Mouse (Mus musculus): ENCODE measurements around the gene Pglyrp1.
"Not testable (repeated sequence)": the region's sequence is repeated elsewhere in the genome, so short reads cannot be mapped to it uniquely, and the experiment has no call there.

Pglyrp1 gene

GRCm38 (mm10) chr7:18871031-18871430 is at the start of gene Pglyrp1:
Pglyrp1 (plus strand) TSS chr7:18871331.
- DNase-seq (ENCODE audit: low read depth, low spot score): not testable (repeated sequence)

- DNase-seq (ENCODE audit: low read depth, low spot score): no peak
Measured at GRCm38 (mm10) chr7:18821507-18821906, 49.6 kb upstream of the Pglyrp1 start, which contains the start of gene Psg17. Psg17 (minus strand) TSS chr7:18821607.

GRCm38 (mm10) chr7:18827792-18828546 is 43.2 kb upstream of the Pglyrp1 start:
- no peak for DNase-seq (ENCODE audit: low read depth, low spot score)

- DNase-seq (ENCODE audit: low read depth, low spot score): peak; percentile 13
Measured at GRCm38 (mm10) chr7:18828592-18828991, 42.5 kb upstream of the Pglyrp1 start.

- DNase-seq (ENCODE audit: low read depth, low spot score): no peak
Measured at GRCm38 (mm10) chr7:18829545-18829944, 41.6 kb upstream of the Pglyrp1 start.

- DNase-seq (ENCODE audit: low read depth, low spot score): no peak
Measured at GRCm38 (mm10) chr7:18832298-18832697, 38.8 kb upstream of the Pglyrp1 start.

- DNase-seq (ENCODE audit: low read depth, low spot score): no peak
Measured at GRCm38 (mm10) chr7:18839865-18840264, 31.3 kb upstream of the Pglyrp1 start, which contains the start of gene Mill2. Mill2 (plus strand) TSS chr7:18839966.

- peak; percentile 46 for DNase-seq (ENCODE audit: low read depth, low spot score)
Measured at GRCm38 (mm10) chr7:18840386-18841173, 30.6 kb upstream of the Pglyrp1 start.

GRCm38 (mm10) chr7:18841174-18841567 is 30.0 kb upstream of the Pglyrp1 start:
- no peak for DNase-seq (ENCODE audit: low read depth, low spot score)

- no peak for DNase-seq (ENCODE audit: low read depth, low spot score)
Measured at GRCm38 (mm10) chr7:18844811-18845210, 26.3 kb upstream of the Pglyrp1 start.

- no peak for DNase-seq (ENCODE audit: low read depth, low spot score)
Measured at GRCm38 (mm10) chr7:18848395-18848794, 22.7 kb upstream of the Pglyrp1 start.

GRCm38 (mm10) chr7:18858310-18858916 is 12.7 kb upstream of the Pglyrp1 start:
- no peak for DNase-seq (ENCODE audit: low read depth, low spot score)

- no peak for DNase-seq (ENCODE audit: low read depth, low spot score)
Measured at GRCm38 (mm10) chr7:18862801-18863200, 8.3 kb upstream of the Pglyrp1 start.

- no peak for DNase-seq (ENCODE audit: low read depth, low spot score)
Measured at GRCm38 (mm10) chr7:18868491-18868890, 2.6 kb upstream of the Pglyrp1 start.

GRCm38 (mm10) chr7:18872014-18872802 is 1.1 kb downstream of the Pglyrp1 start:
- DNase-seq (ENCODE audit: low read depth, low spot score): peak; percentile 35

- DNase-seq (ENCODE audit: low read depth, low spot score): no peak
Measured at GRCm38 (mm10) chr7:18872816-18873215, 1.7 kb downstream of the Pglyrp1 start.

GRCm38 (mm10) chr7:18873253-18873652 is 2.1 kb downstream of the Pglyrp1 start:
- DNase-seq (ENCODE audit: low read depth, low spot score): peak; percentile 86

GRCm38 (mm10) chr7:18875372-18875771 is 4.2 kb downstream of the Pglyrp1 start:
- no peak for DNase-seq (ENCODE audit: low read depth, low spot score)

- DNase-seq (ENCODE audit: low read depth, low spot score): no peak
Measured at GRCm38 (mm10) chr7:18878691-18879090, 7.6 kb downstream of the Pglyrp1 start.

- no peak for DNase-seq (ENCODE audit: low read depth, low spot score)
Measured at GRCm38 (mm10) chr7:18883991-18884744, 13.0 kb downstream of the Pglyrp1 start.
